Mouse (Mus musculus): ENCODE measurements around the gene Adamts9. TPM values are rescaled to one million over a fixed set of nuclear protein-coding genes. Genes with fewer than 3 reads are reported as not detected.
A peak's percentile ranks its signal among the peaks of the same experiment; 100 is the strongest.

Adamts9 gene
- polyA plus RNA-seq, 1 experiment from 2014 or later = 2.1 TPM

- no peak overlapping the region for H3K27ac ChIP-seq
- H3K4me3 ChIP-seq = no peak overlapping the region
- no peaks in the 10 kb centered on the region for H3K9me3 ChIP-seq
- 60% methylated on average over 8 of the region's 8 CpGs for WGBS
- H3K4me1 ChIP-seq (replicated peaks) = peaks cover 10% of the 10 kb centered on the region
- no peak for DNase-seq (ENCODE audit: low spot score)
- H3K36me3 ChIP-seq = no peaks in the 10 kb centered on the region
- H3K27me3 ChIP-seq (ENCODE audit: insufficient read depth, poor library complexity, severe bottlenecking) = peaks cover 3% of the 10 kb centered on the region; the same call in 1 of the 2 replicates
Observed at GRCm38 (mm10) chr6:92909361-92909760, 33.9 kb downstream of the Adamts9 start.

GRCm38 (mm10) chr6:92905922-92906321 is 37.4 kb downstream of the Adamts9 start:
- WGBS = 10% methylated on average over 5 of the region's 5 CpGs
- no peak overlapping the region for H3K27ac ChIP-seq
- H3K4me1 ChIP-seq (replicated peaks) = peaks cover 10% of the 10 kb centered on the region
- peaks cover 12% of the 10 kb centered on the region; the same call in 1 of the 2 replicates for H3K27me3 ChIP-seq (ENCODE audit: insufficient read depth, poor library complexity, severe bottlenecking)
- H3K4me3 ChIP-seq = no peak overlapping the region
- H3K9me3 ChIP-seq = no peaks in the 10 kb centered on the region
- DNase-seq (ENCODE audit: low spot score) = peak; percentile 61
- peaks cover 6% of the 10 kb centered on the region; the same call in 1 of the 2 replicates for H3K36me3 ChIP-seq

- Histone ChIP-seq H3K4me1 (replicated peaks) (peaks cover 10% of the 10 kb centered on the region), H3K4me3 (no peak overlapping the region), H3K27ac (no peak overlapping the region), H3K36me3 (peaks cover 6% of the 10 kb centered on the region; the same call in 1 of the 2 replicates), H3K27me3 (ENCODE audit: insufficient read depth, poor library complexity, severe bottlenecking) (peaks cover 12% of the 10 kb centered on the region; the same call in 1 of the 2 replicates), H3K9me3 (no peaks in the 10 kb centered on the region)
- DNase-seq (ENCODE audit: low spot score) = no peak
- WGBS = 66% methylated on average over 2 of the region's 2 CpGs
Observed at GRCm38 (mm10) chr6:92904491-92904890, 38.8 kb downstream of the Adamts9 start.

GRCm38 (mm10) chr6:92904037-92904436 is 39.3 kb downstream of the Adamts9 start:
- Histone ChIP-seq H3K27ac (no peak overlapping the region), H3K4me1 (replicated peaks) (peaks cover 10% of the 10 kb centered on the region), H3K36me3 (peaks cover 6% of the 10 kb centered on the region; the same call in 1 of the 2 replicates), H3K9me3 (no peaks in the 10 kb centered on the region), H3K27me3 (ENCODE audit: insufficient read depth, poor library complexity, severe bottlenecking) (peaks cover 12% of the 10 kb centered on the region; the same call in 1 of the 2 replicates), H3K4me3 (no peak overlapping the region)
- no peak for DNase-seq (ENCODE audit: low spot score)
- 83% methylated on average over 1 of the region's 1 CpGs for WGBS

GRCm38 (mm10) chr6:92891535-92891934 is 51.8 kb downstream of the Adamts9 start:
- H3K4me3 ChIP-seq = no peak overlapping the region
- H3K4me1 ChIP-seq (replicated peaks) = peaks cover 14% of the 10 kb centered on the region
- peaks cover 10% of the 10 kb centered on the region; the same call in 1 of the 2 replicates for H3K36me3 ChIP-seq
- H3K27ac ChIP-seq = no peak overlapping the region
- no peaks in the 10 kb centered on the region for H3K9me3 ChIP-seq
- whole genome bisulfite sequencing = 61% methylated on average over 1 of the region's 1 CpGs
- H3K27me3 ChIP-seq (ENCODE audit: insufficient read depth, poor library complexity, severe bottlenecking) = no peaks in the 10 kb centered on the region
- DNase-seq (ENCODE audit: low spot score) = no peak

- peaks cover 12% of the 10 kb centered on the region for H3K4me1 ChIP-seq (replicated peaks)
- no peaks in the 10 kb centered on the region for H3K9me3 ChIP-seq
- peak; percentile 9 for DNase-seq (ENCODE audit: low spot score)
- H3K36me3 ChIP-seq = no peaks in the 10 kb centered on the region
- H3K4me3 ChIP-seq = no peak overlapping the region
- no peak overlapping the region for H3K27ac ChIP-seq
- 25% methylated on average over 9 of the region's 9 CpGs for WGBS
- H3K27me3 ChIP-seq (ENCODE audit: insufficient read depth, poor library complexity, severe bottlenecking) = peaks cover 17% of the 10 kb centered on the region
Observed at GRCm38 (mm10) chr6:92883131-92883900, 60.0 kb downstream of the Adamts9 start.

GRCm38 (mm10) chr6:92882446-92882845 is 60.8 kb downstream of the Adamts9 start:
- Histone ChIP-seq H3K36me3 (0 out of 2 replicates have a peak, but pooled peaks cover 3% of the 10 kb centered on the region), H3K4me3 (no peak overlapping the region), H3K9me3 (no peaks in the 10 kb centered on the region), H3K27me3 (ENCODE audit: insufficient read depth, poor library complexity, severe bottlenecking) (peaks cover 17% of the 10 kb centered on the region), H3K27ac (no peak overlapping the region), H3K4me1 (replicated peaks) (peaks cover 12% of the 10 kb centered on the region)
- no peak for DNase-seq (ENCODE audit: low spot score)
- 84% methylated on average over 5 of the region's 5 CpGs for WGBS

- Histone ChIP-seq H3K36me3 (0 out of 2 replicates have a peak, but pooled peaks cover 3% of the 10 kb centered on the region), H3K4me3 (no peak overlapping the region), H3K27ac (no peak overlapping the region), H3K4me1 (replicated peaks) (peaks cover 12% of the 10 kb centered on the region), H3K27me3 (ENCODE audit: insufficient read depth, poor library complexity, severe bottlenecking) (peaks cover 8% of the 10 kb centered on the region), H3K9me3 (no peaks in the 10 kb centered on the region)
- WGBS = 77% methylated on average over 14 of the region's 14 CpGs
- DNase-seq (ENCODE audit: low spot score) = no peak
Observed at GRCm38 (mm10) chr6:92879700-92880265, 63.5 kb downstream of the Adamts9 start.

- peaks cover 8% of the 10 kb centered on the region for H3K27me3 ChIP-seq (ENCODE audit: insufficient read depth, poor library complexity, severe bottlenecking)
- H3K36me3 ChIP-seq = 0 out of 2 replicates have a peak, but pooled peaks cover 3% of the 10 kb centered on the region
- DNase-seq (ENCODE audit: low spot score) = no peak
- no peaks in the 10 kb centered on the region for H3K9me3 ChIP-seq
- H3K4me1 ChIP-seq (replicated peaks) = peaks cover 10% of the 10 kb centered on the region
- no peak overlapping the region for H3K27ac ChIP-seq
- no peak overlapping the region for H3K4me3 ChIP-seq
- 92% methylated on average over 5 of the region's 5 CpGs for WGBS
Observed at GRCm38 (mm10) chr6:92878771-92879170, 64.5 kb downstream of the Adamts9 start.

GRCm38 (mm10) chr6:92877236-92877635 is 66.1 kb downstream of the Adamts9 start:
- Histone ChIP-seq H3K4me3 (no peak overlapping the region), H3K4me1 (replicated peaks) (no peaks in the 10 kb centered on the region), H3K9me3 (no peaks in the 10 kb centered on the region), H3K27ac (no peak overlapping the region), H3K36me3 (0 out of 2 replicates have a peak, but pooled peaks cover 3% of the 10 kb centered on the region), H3K27me3 (ENCODE audit: insufficient read depth, poor library complexity, severe bottlenecking) (peaks cover 8% of the 10 kb centered on the region)
- no peak for DNase-seq (ENCODE audit: low spot score)
- 90% methylated on average over 4 of the region's 4 CpGs for WGBS

GRCm38 (mm10) chr6:92876121-92876520 is 67.2 kb downstream of the Adamts9 start:
- peaks cover 8% of the 10 kb centered on the region for H3K27me3 ChIP-seq (ENCODE audit: insufficient read depth, poor library complexity, severe bottlenecking)
- DNase-seq (ENCODE audit: low spot score) = no peak
- 80% methylated on average over 5 of the region's 5 CpGs for WGBS

GRCm38 (mm10) chr6:92875340-92875739 is 68.0 kb downstream of the Adamts9 start:
- DNase-seq (ENCODE audit: low spot score) = no peak
- Histone ChIP-seq H3K27ac (no peak overlapping the region), H3K36me3 (0 out of 2 replicates have a peak, but pooled peaks cover 3% of the 10 kb centered on the region), H3K4me3 (no peak overlapping the region), H3K27me3 (ENCODE audit: insufficient read depth, poor library complexity, severe bottlenecking) (peaks cover under 1% of the 10 kb centered on the region; the same call in 1 of the 2 replicates), H3K9me3 (no peaks in the 10 kb centered on the region), H3K4me1 (replicated peaks) (no peaks in the 10 kb centered on the region)
- WGBS = 89% methylated on average over 2 of the region's 2 CpGs

More at GRCm38 (mm10) chr6:92876121-92876520, 67.2 kb downstream of the Adamts9 start:
- H3K9me3 ChIP-seq = no peaks in the 10 kb centered on the region
- H3K27ac ChIP-seq = no peak overlapping the region
- H3K36me3 ChIP-seq = 0 out of 2 replicates have a peak, but pooled peaks cover 3% of the 10 kb centered on the region
- H3K4me1 ChIP-seq (replicated peaks) = no peaks in the 10 kb centered on the region
- no peak overlapping the region for H3K4me3 ChIP-seq

- Histone ChIP-seq H3K4me1 (replicated peaks) (peaks cover 4% of the 10 kb centered on the region), H3K9me3 (no peaks in the 10 kb centered on the region), H3K36me3 (0 out of 2 replicates have a peak, but pooled peaks cover 3% of the 10 kb centered on the region), H3K4me3 (no peak overlapping the region), H3K27ac (no peak overlapping the region), H3K27me3 (ENCODE audit: insufficient read depth, poor library complexity, severe bottlenecking) (no peaks in the 10 kb centered on the region)
- WGBS = 72% methylated on average over 5 of the region's 5 CpGs
- no peak for DNase-seq (ENCODE audit: low spot score)
Observed at GRCm38 (mm10) chr6:92874854-92875253, 68.4 kb downstream of the Adamts9 start.
